Mouse (Mus musculus): ENCODE measurements around the gene Zmynd8. TPM values are rescaled to one million over a fixed set of nuclear protein-coding genes. Genes with fewer than 3 reads are reported as not detected.
A peak's percentile ranks its signal among the peaks of the same experiment; 100 is the strongest.

Zmynd8 gene
- polyA plus RNA-seq, 1 experiment, result 85.5 TPM

- TF ChIP-seq POLR2A (IDR thresholded peaks at IDR 0.05; ENCODE audit: borderline replicate concordance, insufficient read depth, low read length), result no peak
- no peak for TF ChIP-seq CTCF (IDR thresholded peaks at IDR 0.05; ENCODE audit: borderline replicate concordance, insufficient read depth, low read depth, low read length)
- peaks cover 68% of the 10 kb centered on the region for H3K4me1 ChIP-seq (ENCODE audit: control insufficient read depth, insufficient read depth, low read length)
Measured at GRCm38 (mm10) chr2:165883006-165883405, 15.8 kb downstream of the Zmynd8 start.

GRCm38 (mm10) chr2:165881585-165882431, 17.0 kb downstream of the Zmynd8 start:
- DNase-seq, result peak; percentile 60 to 68
- WGBS, result 27% methylated on average over 12 of the region's 13 CpGs

More at GRCm38 (mm10) chr2:165883006-165883405, 15.8 kb downstream of the Zmynd8 start:
- DNase-seq, result peak; percentile 29 to 31
- H3K4me3 ChIP-seq (replicated peaks; ENCODE audit: insufficient read depth, low read depth, low read length), result no peak overlapping the region
- 54% methylated on average over 6 of the region's 6 CpGs for WGBS
- H3K27ac ChIP-seq (ENCODE audit: insufficient read depth, low read length), result peak overlapping the region; percentile 82
- H3K27me3 ChIP-seq (ENCODE audit: control insufficient read depth, insufficient read depth, low read length), result no peaks in the 10 kb centered on the region

GRCm38 (mm10) chr2:165881220-165881584, 17.6 kb downstream of the Zmynd8 start:
- Histone ChIP-seq H3K27ac (ENCODE audit: insufficient read depth, low read length) (no peak overlapping the region), H3K27me3 (ENCODE audit: control insufficient read depth, insufficient read depth, low read length) (no peaks in the 10 kb centered on the region), H3K4me3 (replicated peaks; ENCODE audit: insufficient read depth, low read depth, low read length) (no peak overlapping the region), H3K4me1 (ENCODE audit: control insufficient read depth, insufficient read depth, low read length) (peaks cover 63% of the 10 kb centered on the region)
- 29% methylated on average over 3 of the region's 3 CpGs for whole genome bisulfite sequencing
- TF ChIP-seq CTCF (IDR thresholded peaks at IDR 0.05; ENCODE audit: borderline replicate concordance, insufficient read depth, low read depth, low read length), result no peak
- no peak for TF ChIP-seq POLR2A (IDR thresholded peaks at IDR 0.05; ENCODE audit: borderline replicate concordance, insufficient read depth, low read length)
- peak in 1 of 2 experiments; percentile 30 for DNase-seq

More at GRCm38 (mm10) chr2:165881585-165882431, 17.0 kb downstream of the Zmynd8 start:
- Histone ChIP-seq H3K27ac (ENCODE audit: insufficient read depth, low read length) (peak overlapping the region; percentile 82), H3K4me3 (replicated peaks; ENCODE audit: insufficient read depth, low read depth, low read length) (no peak overlapping the region), H3K27me3 (ENCODE audit: control insufficient read depth, insufficient read depth, low read length) (no peaks in the 10 kb centered on the region), H3K4me1 (ENCODE audit: control insufficient read depth, insufficient read depth, low read length) (peaks cover 63% of the 10 kb centered on the region)
- TF ChIP-seq CTCF (IDR thresholded peaks at IDR 0.05; ENCODE audit: borderline replicate concordance, insufficient read depth, low read depth, low read length) (no peak), POLR2A (IDR thresholded peaks at IDR 0.05; ENCODE audit: borderline replicate concordance, insufficient read depth, low read length) (no peak)

- DNase-seq, result peak; percentile 95 to 98
- no peaks in the 10 kb centered on the region for H3K27me3 ChIP-seq (ENCODE audit: control insufficient read depth, insufficient read depth, low read length)
- 0 out of 2 replicates have a peak, but pooled peaks have one; percentile 41 for TF ChIP-seq POLR2A (IDR thresholded peaks at IDR 0.05; ENCODE audit: borderline replicate concordance, insufficient read depth, low read length)
- TF ChIP-seq CTCF (IDR thresholded peaks at IDR 0.05; ENCODE audit: borderline replicate concordance, insufficient read depth, low read depth, low read length), result no peak
- peaks cover 61% of the 10 kb centered on the region for H3K4me1 ChIP-seq (ENCODE audit: control insufficient read depth, insufficient read depth, low read length)
- WGBS, result 3% methylated on average over 15 of the region's 15 CpGs
- H3K27ac ChIP-seq (ENCODE audit: insufficient read depth, low read length), result peak overlapping the region; percentile 99
- H3K4me3 ChIP-seq (replicated peaks; ENCODE audit: insufficient read depth, low read depth, low read length), result no peak overlapping the region
Measured at GRCm38 (mm10) chr2:165880501-165881182, 18.2 kb downstream of the Zmynd8 start.

GRCm38 (mm10) chr2:165879403-165880178, 19.2 kb downstream of the Zmynd8 start:
- TF ChIP-seq POLR2A (IDR thresholded peaks at IDR 0.05; ENCODE audit: borderline replicate concordance, insufficient read depth, low read length) (peak; percentile 46; the same call in 1 of the 2 replicates), CTCF (IDR thresholded peaks at IDR 0.05; ENCODE audit: borderline replicate concordance, insufficient read depth, low read depth, low read length) (no peak)
- WGBS, result 3% methylated on average over 16 of the region's 16 CpGs
- Histone ChIP-seq H3K27me3 (ENCODE audit: control insufficient read depth, insufficient read depth, low read length) (no peaks in the 10 kb centered on the region), H3K4me1 (ENCODE audit: control insufficient read depth, insufficient read depth, low read length) (peaks cover 60% of the 10 kb centered on the region), H3K4me3 (replicated peaks; ENCODE audit: insufficient read depth, low read depth, low read length) (peak overlapping the region; percentile 61), H3K27ac (ENCODE audit: insufficient read depth, low read length) (peak overlapping the region; percentile 99)
- DNase-seq, result peak; percentile 67 to 76

- TF ChIP-seq POLR2A (IDR thresholded peaks at IDR 0.05; ENCODE audit: borderline replicate concordance, insufficient read depth, low read length) (peak; percentile 33; the same call in 1 of the 2 replicates), CTCF (IDR thresholded peaks at IDR 0.05; ENCODE audit: borderline replicate concordance, insufficient read depth, low read depth, low read length) (no peak)
- Histone ChIP-seq H3K27me3 (ENCODE audit: control insufficient read depth, insufficient read depth, low read length) (no peaks in the 10 kb centered on the region), H3K27ac (ENCODE audit: insufficient read depth, low read length) (peak overlapping the region; percentile 99), H3K4me1 (ENCODE audit: control insufficient read depth, insufficient read depth, low read length) (peaks cover 62% of the 10 kb centered on the region), H3K4me3 (replicated peaks; ENCODE audit: insufficient read depth, low read depth, low read length) (peak overlapping the region; percentile 61)
- 13% methylated on average over 8 of the region's 8 CpGs for WGBS
- peak; percentile 62 to 75 for DNase-seq
Measured at GRCm38 (mm10) chr2:165878907-165879361, 19.9 kb downstream of the Zmynd8 start.

- Histone ChIP-seq H3K27ac (ENCODE audit: insufficient read depth, low read length) (peak overlapping the region; percentile 99), H3K4me1 (ENCODE audit: control insufficient read depth, insufficient read depth, low read length) (peaks cover 66% of the 10 kb centered on the region), H3K4me3 (replicated peaks; ENCODE audit: insufficient read depth, low read depth, low read length) (peak overlapping the region; percentile 61), H3K27me3 (ENCODE audit: control insufficient read depth, insufficient read depth, low read length) (no peaks in the 10 kb centered on the region)
- TF ChIP-seq POLR2A (IDR thresholded peaks at IDR 0.05; ENCODE audit: borderline replicate concordance, insufficient read depth, low read length), result no peak
- DNase-seq, result no peak
- WGBS, result 9% methylated on average over 10 of the region's 10 CpGs
Measured at GRCm38 (mm10) chr2:165878021-165878585, 20.7 kb downstream of the Zmynd8 start.
